Mouse (Mus musculus) heart, embryonic 11.5 days (tissue): ENCODE measurements around the gene Cdyl. TPM values are rescaled to one million over a fixed set of nuclear protein-coding genes. Genes with fewer than 3 reads are reported as not detected.

Experiments
- ATAC-seq: fragments of 200-750 bp; cut with Nextera tagmentation; replicated peaks from 2 replicates; pipeline ENCODE4 v1.8.0; 2017; ENCODE audit warnings: moderate library complexity; ENCODE audit not compliant: insufficient number of reproducible peaks, low FRiP score, low TSS enrichment
- H3K27ac ChIP-seq: fragments of 300-500 bp; sonication (generic); 2 replicates; pipeline ENCODE4 v1.5.1; 2014; ENCODE audit warnings: mild to moderate bottlenecking, low read depth, low read length
- H3K27me3 ChIP-seq: fragments of 300-500 bp; sonication (generic); 2 replicates; pipeline ENCODE4 v1.6.1; 2014; ENCODE audit warnings: mild to moderate bottlenecking, low read length, mixed read lengths; ENCODE audit not compliant: control insufficient read depth, insufficient read depth
- H3K36me3 ChIP-seq: fragments of 300-500 bp; sonication (generic); 2 replicates; pipeline ENCODE4 v1.6.1; 2014; ENCODE audit warnings: mild to moderate bottlenecking, low read length, moderate library complexity, mixed read lengths; ENCODE audit not compliant: control insufficient read depth, insufficient read depth
- H3K4me1 ChIP-seq: fragments of 300-500 bp; sonication (generic); 2 replicates; pipeline ENCODE4 v1.6.1; 2014; ENCODE audit warnings: low read length; ENCODE audit not compliant: control insufficient read depth, insufficient read depth
- H3K4me2 ChIP-seq: fragments of 300-500 bp; sonication (generic); 2 replicates; pipeline ENCODE4 v1.6.1; 2014; ENCODE audit warnings: mild to moderate bottlenecking, moderate library complexity
- H3K4me3 ChIP-seq: fragments of 300-500 bp; sonication (generic); 2 replicates; pipeline ENCODE4 v1.5.1; 2014; ENCODE audit warnings: low read depth, low read length
- H3K9ac ChIP-seq: fragments of 300-500 bp; sonication (generic); 2 replicates; pipeline ENCODE4 v1.6.1; 2014; ENCODE audit warnings: mild to moderate bottlenecking, low read depth, low read length, moderate library complexity
- H3K9me3 ChIP-seq: fragments of 300-500 bp; sonication (generic); replicated peaks from 2 replicates; pipeline ENCODE4 v1.6.1; 2016; ENCODE audit warnings: low read length; ENCODE audit not compliant: control insufficient read depth
- WGBS: fragments of 180-500 bp; shearing (Covaris S2); extraction: QIAGEN DNeasy Blood & Tissue Kit; methylation state at CpG from one replicate; pipeline ENCODE4 v1.1.7; 2014; ENCODE audit not compliant: insufficient replicate concordance; 5-methylcytosine and 5-hydroxymethylcytosine counted together
- polyA plus RNA-seq: library from polyadenylated mRNA; unstranded; fragments of >200 nt; fragmentation: Nextera tagmentation; extraction: Ambion mirVana; gene quantifications from 2 replicates; pipeline ENCODE4 v1.2.1, GENCODE M21; 2014

Cdyl gene
- polyA plus RNA-seq, 1 experiment from 2014 or later: 14.9 TPM

GRCm38 (mm10) chr13:35892866-35893265, 233.2 kb downstream of the Cdyl start:
- Histone ChIP-seq H3K9me3 (0 out of 2 replicates have a peak, but pooled peaks cover 2% of the 10 kb centered on the region), H3K9ac (no peak overlapping the region), H3K4me2 (no peak overlapping the region), H3K36me3 (peaks cover 6% of the 10 kb centered on the region; the same call in 1 of the 2 replicates), H3K4me1 (no peaks in the 10 kb centered on the region), H3K4me3 (no peak overlapping the region), H3K27ac (no peak overlapping the region), H3K27me3 (no peaks in the 10 kb centered on the region)
- 71% methylated on average over 3 of the region's 3 CpGs for WGBS
- ATAC-seq: no peak

GRCm38 (mm10) chr13:35905378-35905777, 245.7 kb downstream of the Cdyl start:
- H3K27me3 ChIP-seq: no peaks in the 10 kb centered on the region

GRCm38 (mm10) chr13:35905879-35906481, 246.3 kb downstream of the Cdyl start, which contains the start of gene Rpp40:
Gene Rpp40 (minus strand): TSS chr13:35906359.
- H3K9me3 ChIP-seq: no peaks in the 10 kb centered on the region
- no peak within 1 kb of the TSS for H3K27ac ChIP-seq
- WGBS: under 1% methylated on average over 35 of the region's 35 CpGs

More at GRCm38 (mm10) chr13:35905378-35905777, 245.7 kb downstream of the Cdyl start:
- Histone ChIP-seq H3K27ac (no peak overlapping the region), H3K36me3 (no peaks in the 10 kb centered on the region), H3K4me2 (peak overlapping the region; percentile 74), H3K9ac (peak overlapping the region; percentile 75), H3K4me1 (no peaks in the 10 kb centered on the region; the same call in 1 of the 2 replicates), H3K9me3 (no peaks in the 10 kb centered on the region), H3K4me3 (peak overlapping the region; percentile 72)
- no peak for ATAC-seq
- under 1% methylated on average over 13 of the region's 13 CpGs for WGBS

DNA sequence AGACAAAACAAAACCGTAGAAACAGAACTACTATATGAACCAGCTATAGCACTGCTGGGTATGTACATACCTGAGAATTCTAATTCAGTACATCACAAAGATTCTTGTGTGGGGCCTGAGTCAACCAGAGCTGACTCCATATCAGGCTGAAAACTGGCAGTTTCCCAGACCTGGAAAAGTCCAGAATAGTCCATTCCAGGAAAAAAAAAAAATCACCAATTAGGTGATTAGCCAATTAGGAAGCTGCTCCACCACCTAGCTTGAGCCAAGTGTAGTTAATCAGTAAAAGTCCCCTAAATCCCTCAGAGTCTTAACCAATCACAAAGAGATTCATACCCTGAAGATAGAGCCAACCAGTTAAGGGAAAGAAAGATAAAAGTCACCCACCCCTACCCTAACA, 251.8 kb downstream of the Cdyl start:
- no peak for ATAC-seq
- Histone ChIP-seq H3K27ac (no peak overlapping the region), H3K9ac (no peak overlapping the region), H3K4me3 (no peak overlapping the region), H3K4me1 (no peaks in the 10 kb centered on the region; the same call in 1 of the 2 replicates), H3K36me3 (no peaks in the 10 kb centered on the region), H3K9me3 (no peaks in the 10 kb centered on the region; the same call in 1 of the 2 replicates), H3K4me2 (no peak overlapping the region), H3K27me3 (no peaks in the 10 kb centered on the region)
- WGBS: 85% methylated on average over 1 of the region's 1 CpGs

More at GRCm38 (mm10) chr13:35905879-35906481, 246.3 kb downstream of the Cdyl start, which contains the start of gene Rpp40:
- H3K27me3 ChIP-seq: no peaks in the 10 kb centered on the region
- H3K36me3 ChIP-seq: no peaks in the 10 kb centered on the region
- peak within 1 kb of the TSS; percentile 75 for H3K9ac ChIP-seq
- peak; percentile 99 for ATAC-seq
- H3K4me3 ChIP-seq: peak within 1 kb of the TSS; percentile 72
- H3K4me2 ChIP-seq: peak within 1 kb of the TSS; percentile 74
- no peaks in the 10 kb centered on the region; the same call in 1 of the 2 replicates for H3K4me1 ChIP-seq

Other genes with a start within 250 kb of the Cdyl start
- 13.4 and 14.0 TPM in 2 replicates for gene Rpp40, start 246.5 kb downstream of the Cdyl start, polyA plus RNA-seq